ENCODE assay signal across 9 mouse cellular contexts in the genomic region with DNA sequence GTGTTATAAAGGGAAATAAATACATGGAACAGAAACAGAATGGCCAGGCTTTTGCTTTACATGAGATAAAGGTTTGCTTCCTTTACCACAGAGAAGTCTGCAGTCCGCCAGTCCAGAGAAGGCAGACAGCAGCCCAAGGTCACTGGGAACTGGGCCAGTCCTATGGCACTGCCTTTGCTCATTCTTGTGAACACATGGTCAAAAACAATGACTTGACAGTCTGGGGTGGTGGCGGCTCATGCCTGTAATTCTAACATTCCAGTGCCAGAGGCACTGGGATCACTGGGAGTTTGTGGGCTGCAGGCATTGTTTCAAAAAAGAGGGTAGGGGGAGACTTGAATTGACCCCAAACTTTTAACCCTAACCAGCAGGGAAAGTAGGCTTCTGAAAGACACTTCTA. TPM values are rescaled to one million over a fixed set of nuclear protein-coding genes. Genes with fewer than 3 reads are reported as not detected.
A peak's percentile ranks its signal among the peaks of the same experiment; 100 is the strongest.
DNase-seq lines count a peak whose midpoint lies in the region; ATAC-seq and TF ChIP-seq lines count a peak whose summit lies in the region.
"Had no signal": no experiment of that assay in that cellular context is flagged by ENCODE, and none has a peak within 500 bp of the region (broad histone marks: within the 10 kb centered on the region; RNA-seq: fewer than 3 reads in every experiment).

No protein-coding gene starts in this region.

- no peak for TF ChIP-seq CTCF in bone marrow macrophage, adult 2 months (IDR thresholded peaks at IDR 0.05; ENCODE audit: low read depth, low read length)

- H3K9ac ChIP-seq in kidney, embryonic 14.5 days (ENCODE audit: low read depth, low read length) = no peak overlapping the region

- no peaks in the 10 kb centered on the region for H3K9me3 ChIP-seq in kidney, embryonic 14.5 days (ENCODE audit: control insufficient read depth, low read length)

- H3K27me3 ChIP-seq in kidney, embryonic 14.5 days (ENCODE audit: control insufficient read depth, insufficient read depth, low read length) = no peaks in the 10 kb centered on the region
- H3K27me3 ChIP-seq: CH12.LX had no signal

- TF ChIP-seq POLR2A in bone marrow macrophage, adult 2 months (IDR thresholded peaks at IDR 0.05; ENCODE audit: borderline replicate concordance, low read depth, low read length) = no peak

- H3K4me2 ChIP-seq in kidney, embryonic 14.5 days (replicated peaks; ENCODE audit: low read depth, low read length) = no peak overlapping the region

- H3K36me3 ChIP-seq in kidney, embryonic 14.5 days (ENCODE audit: control insufficient read depth, insufficient read depth, low read length) = no peaks in the 10 kb centered on the region

- WGBS in kidney, embryonic 14.5 days = 72% methylated on average over 2 of the region's 2 CpGs

- peaks cover 8% of the 10 kb centered on the region; the same call in 1 of the 2 replicates for H3K4me1 ChIP-seq in kidney, embryonic 14.5 days (ENCODE audit: control insufficient read depth, insufficient read depth, low read length)
- H3K4me1 ChIP-seq in bone marrow macrophage, adult 2 months (ENCODE audit: control insufficient read depth, insufficient read depth, low read length) = peaks cover 36% of the 10 kb centered on the region

- DNase-seq in kidney, adult 11 months = peak; percentile 78
- DNase-seq in lung, postnatal 36 days = peak; percentile 63
- no peak for DNase-seq in thymus, postnatal 36 days
- no peak for DNase-seq in thymus, postnatal 0 days (ENCODE audit: low spot score)
- DNase-seq in T-cell, adult 2 months (ENCODE audit: low spot score) = no peak

- H3K4me3 ChIP-seq in kidney, embryonic 14.5 days (ENCODE audit: low read length) = no peak overlapping the region
- no peak overlapping the region for H3K4me3 ChIP-seq in bone marrow macrophage, adult 2 months (ENCODE audit: insufficient read depth, low read length)

- ATAC-seq in kidney, embryonic 14.5 days (ENCODE audit: low FRiP score, low TSS enrichment) = no peak
- peak; percentile 36 to 42; a peak in 3 of 4 replicates for ATAC-seq in hematopoietic stem cell, adult 5-6 weeks (replicated peaks in 1 of 2; ENCODE audit: insufficient read depth in 1 of 2, low FRiP score in 2 of 2, low TSS enrichment in 1 of 2, low read depth in 1 of 2, poor library complexity in 2 of 2, severe bottlenecking in 2 of 2)

- no peak overlapping the region for H3K27ac ChIP-seq in kidney, embryonic 14.5 days (ENCODE audit: low read depth, low read length)
- peak overlapping the region; percentile 34 for H3K27ac ChIP-seq in bone marrow macrophage, adult 2 months (ENCODE audit: insufficient read depth, low read depth, low read length)

RNA-seq across cellular contexts. Expression of a gene that starts 5.3 kb away (rescaled TPM):
- polyA plus RNA-seq in kidney, embryonic 14.5 days (2014; fragmentation: Nextera tagmentation; extraction: Ambion mirVana) = 208 and 414 TPM in 2 replicates
- 115 and 122 TPM in 2 replicates for polyA plus RNA-seq in bone marrow macrophage, adult 2 months (2012; ENCODE audit: insufficient read depth, insufficient read length, missing spikeins)
- 556 and 557 TPM in 2 replicates for total RNA-seq in hematopoietic stem cell, adult 5-6 weeks (2017)
- polyA plus RNA-seq in thymus, postnatal 0 days (2015; fragmentation: Nextera tagmentation; extraction: Ambion mirVana) = 171 and 193 TPM in 2 replicates

Comparison
In these comparisons a context has a peak if more than half of its experiments do, and no peak if none do; other contexts are left out.
1. DNase-seq: peak in kidney, adult 11 months (single experiment) and lung, postnatal 36 days (single experiment); none in thymus, postnatal 36 days (0 of 2), thymus, postnatal 0 days (single experiment) and T-cell, adult 2 months (single experiment).